Mouse (Mus musculus) brain, embryonic 18.5 days (tissue): ENCODE data around the gene Fam189a1.

Experiments
- DNase-seq: peaks from one replicate; pipeline ENCODE4 v3.0.0-alpha.2; 2012; ENCODE audit warnings: low read depth, low spot score

Gene Fam189a1

GRCm38 (mm10) chr7:65044280-65044679 lies 112.1 kb downstream of the Fam189a1 start:
- DNase-seq = no peak

- DNase-seq = no peak
Observed at GRCm38 (mm10) chr7:65041106-65041505, 115.3 kb downstream of the Fam189a1 start.

- DNase-seq = no peak
Observed at GRCm38 (mm10) chr7:65031741-65032140, 124.6 kb downstream of the Fam189a1 start.

- DNase-seq = no peak
Observed at GRCm38 (mm10) chr7:65031195-65031594, 125.2 kb downstream of the Fam189a1 start.

- no peak for DNase-seq
Observed at GRCm38 (mm10) chr7:65029985-65030384, 126.4 kb downstream of the Fam189a1 start.

GRCm38 (mm10) chr7:65021298-65021697 lies 135.1 kb downstream of the Fam189a1 start:
- DNase-seq = no peak

- peak; percentile 26 for DNase-seq
Observed at GRCm38 (mm10) chr7:65018036-65018679, 138.2 kb downstream of the Fam189a1 start.

- DNase-seq = no peak
Observed at GRCm38 (mm10) chr7:65017348-65017747, 139.0 kb downstream of the Fam189a1 start.

GRCm38 (mm10) chr7:65011133-65011532 lies 145.2 kb downstream of the Fam189a1 start:
- no peak for DNase-seq

- DNase-seq = no peak
Observed at GRCm38 (mm10) chr7:65010275-65010674, 146.1 kb downstream of the Fam189a1 start.

- no peak for DNase-seq
Observed at GRCm38 (mm10) chr7:65005731-65006130, 150.6 kb downstream of the Fam189a1 start.

GRCm38 (mm10) chr7:64999718-65000214 lies 156.6 kb downstream of the Fam189a1 start:
- no peak for DNase-seq

- DNase-seq = no peak
Observed at GRCm38 (mm10) chr7:64997743-64998142, 158.6 kb downstream of the Fam189a1 start.

- DNase-seq = no peak
Observed at GRCm38 (mm10) chr7:64995946-64996444, 160.4 kb downstream of the Fam189a1 start.

GRCm38 (mm10) chr7:64989406-64989805 lies 167.0 kb downstream of the Fam189a1 start:
- no peak for DNase-seq

GRCm38 (mm10) chr7:64988015-64988414 lies 168.4 kb downstream of the Fam189a1 start:
- DNase-seq = no peak

- no peak for DNase-seq
Observed at GRCm38 (mm10) chr7:64984468-64985120, 171.8 kb downstream of the Fam189a1 start.

GRCm38 (mm10) chr7:64981511-64982235 lies 174.7 kb downstream of the Fam189a1 start:
- no peak for DNase-seq

GRCm38 (mm10) chr7:64973590-64974262 lies 182.6 kb downstream of the Fam189a1 start:
- DNase-seq = no peak

- no peak for DNase-seq
Observed at GRCm38 (mm10) chr7:64962128-64962527, 194.2 kb downstream of the Fam189a1 start.

GRCm38 (mm10) chr7:64959087-64959486 lies 197.3 kb downstream of the Fam189a1 start:
- no peak for DNase-seq

GRCm38 (mm10) chr7:64952181-64952580 lies 204.2 kb downstream of the Fam189a1 start:
- no peak for DNase-seq
